Mouse (Mus musculus) lung, adult 2 months (tissue): ENCODE data around the gene Gm4756. TPM values are rescaled to one million over a fixed set of nuclear protein-coding genes. Genes with fewer than 3 reads are reported as not detected.
A peak's percentile ranks its signal among the peaks of the same experiment; 100 is the strongest.
"Not testable (repeated sequence)": the region's sequence is repeated elsewhere in the genome, so short reads cannot be mapped to it uniquely, and the experiment has no call there.

Source experiments
- DNase-seq: peaks from one replicate; pipeline ENCODE4 v3.0.0; 2022
- H3K4me1 ChIP-seq: fragments of 200-500 bp; 2 replicates; pipeline ENCODE4 v1.6.1; 2011; ENCODE audit warnings: low read length; ENCODE audit not compliant: control insufficient read depth, insufficient read depth
- H3K4me3 ChIP-seq: fragments of 200-500 bp; replicated peaks from 2 replicates; pipeline ENCODE3; 2011; ENCODE audit warnings: low read depth, mild to moderate bottlenecking, control low read depth, low read length; ENCODE audit errors: extremely low read depth
- CTCF ChIP-seq: fragments of 200-500 bp; IDR thresholded peaks from 2 replicates; pipeline ENCODE4 v1.5.1; 2011; ENCODE audit warnings: mild to moderate bottlenecking, low read length, control low read depth; ENCODE audit not compliant: insufficient read depth
- POLR2A ChIP-seq: fragments of 200-500 bp; IDR thresholded peaks from 2 replicates; pipeline ENCODE4 v1.6.1; 2011; ENCODE audit warnings: low read depth, mild to moderate bottlenecking, control low read depth, low read length, borderline replicate concordance; ENCODE audit errors: extremely low read depth
- WGBS: fragments of 180-500 bp; shearing (Covaris S2); methylation state at CpG from one replicate; pipeline ENCODE4 v1.1.7; 2018; 5-methylcytosine and 5-hydroxymethylcytosine counted together
- polyA plus RNA-seq: library from polyadenylated mRNA; depleted of rRNA; stranded (reverse); fragments of >200 nt; gene quantifications from 2 replicates; pipeline ENCODE4 v1.2.3, GENCODE M21; 2012

The Gm4756 gene
- polyA plus RNA-seq, 1 experiment: 0.17 TPM

GRCm38 (mm10) chr12:72655775-72656174, 6.3 kb upstream of the Gm4756 start:
- Histone ChIP-seq H3K4me3 (no peak overlapping the region), H3K4me1 (no peaks in the 10 kb centered on the region; the same call in 1 of the 2 replicates)
- TF ChIP-seq CTCF (no peak), POLR2A (no peak)
- 89% methylated on average over 16 of the region's 16 CpGs for WGBS
- no peak for DNase-seq

GRCm38 (mm10) chr12:72654698-72655097, 5.2 kb upstream of the Gm4756 start:
- peak; percentile 57 for DNase-seq
- TF ChIP-seq POLR2A: no peak
- TF ChIP-seq CTCF: peak; percentile 13; the same call in 1 of the 2 replicates
- WGBS: 29% methylated on average over 4 of the region's 4 CpGs
- Histone ChIP-seq H3K4me1 (no peaks in the 10 kb centered on the region; the same call in 1 of the 2 replicates), H3K4me3 (no peak overlapping the region)

- no peak for DNase-seq
- no peak overlapping the region for H3K4me3 ChIP-seq
- WGBS: 95% methylated on average over 14 of the region's 14 CpGs
- TF ChIP-seq POLR2A: no peak
- no peak for TF ChIP-seq CTCF
- H3K4me1 ChIP-seq: no peaks in the 10 kb centered on the region
Observed at GRCm38 (mm10) chr12:72648921-72649320, 540 bp downstream of the Gm4756 start.

- 63% methylated on average over 3 of the region's 3 CpGs for WGBS
- Histone ChIP-seq H3K4me3 (no peak overlapping the region), H3K4me1 (no peaks in the 10 kb centered on the region)
- DNase-seq: no peak
- TF ChIP-seq CTCF (no peak), POLR2A (no peak)
Observed at GRCm38 (mm10) chr12:72638025-72638424, 11.4 kb downstream of the Gm4756 start.

DNA sequence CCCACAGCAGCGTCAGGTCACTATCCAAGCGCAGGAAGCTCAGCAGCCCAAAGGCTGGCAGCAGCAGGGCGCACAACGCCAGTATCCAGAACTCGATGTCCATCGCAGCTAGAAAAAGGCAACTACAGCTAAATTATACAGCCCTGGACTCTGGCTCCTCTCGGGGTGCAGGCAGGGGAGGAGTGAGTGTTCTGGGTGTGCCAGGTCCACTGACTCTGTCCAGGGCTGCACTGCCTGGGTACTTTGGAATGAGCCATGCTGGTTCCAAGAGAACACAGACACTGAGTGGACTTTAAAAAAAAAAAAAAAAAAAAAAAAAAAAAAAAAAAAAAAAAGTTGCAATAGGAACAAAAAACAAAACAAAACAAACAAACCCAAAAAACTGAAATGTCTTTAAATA, 20.7 kb downstream of the Gm4756 start:
- Histone ChIP-seq H3K4me3 (no peak overlapping the region), H3K4me1 (no peaks in the 10 kb centered on the region)
- WGBS: 91% methylated on average over 7 of the region's 7 CpGs
- DNase-seq: no peak
- TF ChIP-seq CTCF (no peak), POLR2A (no peak)

DNA sequence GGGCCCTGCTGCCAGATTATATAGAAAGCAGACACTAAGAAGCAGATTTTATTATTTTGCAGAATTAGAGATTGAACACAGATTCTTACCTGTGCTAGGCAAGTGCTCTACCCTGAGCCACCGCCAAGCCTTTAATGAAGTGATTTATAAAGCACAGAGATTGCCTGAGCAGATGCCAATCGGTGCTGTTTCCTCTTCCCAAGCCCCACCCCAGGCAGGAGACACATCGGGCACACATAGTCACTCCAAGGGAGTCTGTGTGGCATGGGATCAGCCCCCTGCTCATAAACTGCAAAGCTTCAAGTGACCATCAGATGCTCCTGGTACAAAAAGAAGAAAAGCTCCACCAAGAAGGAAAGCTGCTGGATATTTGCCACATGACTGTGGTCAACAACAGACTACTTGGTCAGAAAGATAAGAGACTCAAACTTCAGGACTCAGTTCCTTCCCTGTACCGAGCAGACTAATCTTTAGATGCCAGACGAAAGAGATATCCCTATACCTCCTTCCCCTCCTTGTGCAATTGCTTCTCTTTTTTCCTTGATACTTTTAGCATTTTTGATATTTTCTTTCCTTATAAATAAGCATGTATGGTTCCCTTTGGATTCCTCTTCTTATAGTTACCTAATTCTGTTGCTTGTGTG, 26.5 kb downstream of the Gm4756 start:
- no peak for DNase-seq
- TF ChIP-seq CTCF (no peak), POLR2A (no peak)
- 56% methylated on average over 5 of the region's 5 CpGs for WGBS
- Histone ChIP-seq H3K4me1 (no peaks in the 10 kb centered on the region), H3K4me3 (no peak overlapping the region)

GRCm38 (mm10) chr12:72621441-72621840, 28.0 kb downstream of the Gm4756 start:
- H3K4me3 ChIP-seq: no peak overlapping the region
- H3K4me1 ChIP-seq: no peaks in the 10 kb centered on the region
- WGBS: 80% methylated on average over 1 of the region's 1 CpGs
- TF ChIP-seq CTCF (no peak), POLR2A (no peak)
- no peak for DNase-seq

DNA sequence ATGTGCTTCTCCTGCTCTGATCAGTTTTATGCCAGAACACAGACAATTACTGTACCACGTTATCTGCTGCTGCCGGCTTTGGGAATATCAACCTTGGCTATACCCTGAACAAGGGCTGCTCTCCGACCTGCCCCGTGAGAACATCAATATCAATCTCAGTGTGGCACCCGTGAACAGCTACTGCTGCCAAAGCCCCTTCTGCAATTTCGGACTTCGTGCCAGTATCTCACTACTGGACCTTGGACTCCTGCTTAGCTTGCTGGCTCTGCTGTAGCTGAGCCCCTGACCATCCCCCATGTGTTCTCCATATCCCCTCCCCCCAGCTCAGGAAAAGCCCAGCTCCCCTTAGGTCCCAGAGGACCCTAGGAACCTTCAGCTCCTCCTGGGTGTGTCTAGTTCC, 28.6 kb downstream of the Gm4756 start:
- Histone ChIP-seq H3K4me1 (no peaks in the 10 kb centered on the region), H3K4me3 (no peak overlapping the region)
- no peak for DNase-seq
- WGBS: 87% methylated on average over 7 of the region's 7 CpGs
- TF ChIP-seq POLR2A (no peak), CTCF (no peak)

- Histone ChIP-seq H3K4me3 (no peak overlapping the region), H3K4me1 (no peaks in the 10 kb centered on the region)
- DNase-seq: no peak
- WGBS: 88% methylated on average over 3 of the region's 3 CpGs
- TF ChIP-seq CTCF (no peak), POLR2A (no peak)
Observed at GRCm38 (mm10) chr12:72612053-72612452, 37.4 kb downstream of the Gm4756 start.

DNA sequence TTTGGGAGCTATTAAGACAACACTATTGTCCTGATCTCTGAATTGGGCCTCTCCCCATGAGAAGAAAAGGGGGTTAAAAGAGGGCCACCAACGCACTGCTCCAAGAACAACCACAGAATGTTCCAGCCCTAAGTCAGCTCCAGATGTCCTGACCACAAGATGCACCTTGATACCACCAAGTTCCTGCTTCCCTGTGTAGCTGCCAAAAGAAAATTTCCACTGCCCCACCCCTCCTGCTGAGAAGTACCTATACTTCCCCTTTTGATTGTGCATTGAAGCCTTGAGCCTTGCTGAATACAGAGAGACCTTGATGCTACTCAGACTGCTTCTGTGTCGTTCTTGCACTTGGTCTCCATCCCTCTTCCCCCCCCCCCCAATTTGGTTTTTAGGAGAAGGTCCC, 50.7 kb downstream of the Gm4756 start:
- H3K4me1 ChIP-seq, H3K4me3 ChIP-seq, DNase-seq: not testable (repeated sequence)
- 77% methylated on average over 2 of the region's 2 CpGs for WGBS

DNA sequence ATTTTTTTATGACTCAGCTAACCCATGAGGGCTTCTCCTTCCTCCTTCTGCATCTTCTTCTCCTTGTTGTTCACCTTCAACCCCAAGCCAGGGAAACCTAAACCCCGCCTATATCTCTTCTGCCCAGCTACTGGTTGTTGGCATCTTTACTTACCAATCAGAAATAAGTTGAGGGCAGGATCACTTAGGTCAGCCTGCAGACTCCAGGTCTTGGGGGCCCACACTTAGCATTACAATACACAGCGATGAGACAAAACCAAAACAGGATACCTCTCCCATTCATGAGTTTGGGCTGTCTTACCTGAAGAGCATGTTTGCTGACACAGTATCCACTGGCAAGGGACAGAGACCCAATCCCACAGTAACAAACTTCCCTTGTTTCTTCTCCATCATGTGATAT, 55.5 kb downstream of the Gm4756 start:
- TF ChIP-seq CTCF (no peak), POLR2A (no peak)
- H3K4me1 ChIP-seq: no peaks in the 10 kb centered on the region
- WGBS: 64% methylated on average over 2 of the region's 2 CpGs
- DNase-seq: no peak
- H3K4me3 ChIP-seq: no peak overlapping the region
